ENCODE assay signal across 9 mouse cellular contexts in the genomic region with DNA sequence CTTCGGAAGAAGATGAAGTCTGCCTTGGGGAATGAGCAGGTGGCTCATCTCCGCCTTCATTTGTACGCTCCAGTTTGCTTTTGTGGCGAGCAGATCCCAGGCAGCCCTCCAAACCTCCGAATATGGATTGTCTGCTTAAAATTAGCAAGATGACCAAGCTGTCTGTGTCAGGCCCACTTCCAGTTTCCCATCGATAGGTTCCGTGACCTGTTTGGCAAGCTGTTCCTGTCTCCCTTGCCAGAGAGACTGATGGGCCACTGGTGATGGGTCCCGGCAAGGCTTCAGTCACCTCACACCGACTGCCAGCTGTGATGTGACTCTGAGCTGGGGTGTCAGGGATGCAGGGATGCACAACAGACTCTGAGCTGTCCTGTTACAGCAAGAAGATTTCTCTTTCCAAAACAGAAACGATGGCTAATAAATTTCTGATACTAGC.
A peak's percentile ranks its signal among the peaks of the same experiment; 100 is the strongest.
DNase-seq lines count a peak whose midpoint lies in the region; ATAC-seq and TF ChIP-seq lines count a peak whose summit lies in the region.
"Had no signal": no experiment of that assay in that cellular context is flagged by ENCODE, and none has a peak within 500 bp of the region (broad histone marks: within the 10 kb centered on the region; RNA-seq: fewer than 3 reads in every experiment).

No protein-coding gene starts in this region.

- H3K4me1 ChIP-seq in embryonic facial prominence, embryonic 15.5 days: peaks cover 12% of the 10 kb centered on the region
- H3K4me1 ChIP-seq in lung, embryonic 15.5 days: peaks cover 16% of the 10 kb centered on the region
- no peaks in the 10 kb centered on the region for H3K4me1 ChIP-seq in stomach, postnatal 0 days (replicated peaks; ENCODE audit: control insufficient read depth, insufficient read depth)
- no peaks in the 10 kb centered on the region for H3K4me1 ChIP-seq in liver, embryonic 11.5 days (replicated peaks; ENCODE audit: control insufficient read depth, insufficient read depth, low read length)

- H3K4me3 ChIP-seq in embryonic facial prominence, embryonic 15.5 days (replicated peaks): no peak overlapping the region
- no peak overlapping the region for H3K4me3 ChIP-seq in lung, embryonic 15.5 days
- no peak overlapping the region for H3K4me3 ChIP-seq in stomach, postnatal 0 days (ENCODE audit: low read depth, low read length)
- H3K4me3 ChIP-seq in liver, embryonic 11.5 days (ENCODE audit: low read depth, low read length): no peak overlapping the region
- H3K4me3 ChIP-seq: embryonic facial prominence, embryonic 12.5 days had no signal

- no peak overlapping the region for H3K4me2 ChIP-seq in embryonic facial prominence, embryonic 15.5 days (replicated peaks)
- no peak overlapping the region for H3K4me2 ChIP-seq in lung, embryonic 15.5 days
- no peak overlapping the region for H3K4me2 ChIP-seq in stomach, postnatal 0 days (replicated peaks; ENCODE audit: low read depth)
- no peak overlapping the region for H3K4me2 ChIP-seq in liver, embryonic 11.5 days

- H3K27ac ChIP-seq in embryonic facial prominence, embryonic 15.5 days (replicated peaks): 0 out of 2 replicates have a peak overlapping the region, but pooled peaks have one; percentile 28
- H3K27ac ChIP-seq in lung, embryonic 15.5 days: no peak overlapping the region
- H3K27ac ChIP-seq in stomach, postnatal 0 days (replicated peaks): peak overlapping the region; percentile 40; the same call in 1 of the 2 replicates
- H3K27ac ChIP-seq in liver, embryonic 11.5 days (ENCODE audit: low read depth, low read length): no peak overlapping the region

- DNase-seq in kidney, adult 9 months: peak; percentile 26
- no peak for DNase-seq in kidney, adult 18-20 months
- DNase-seq in kidney, postnatal 10 days: peak; percentile 76
- no peak for DNase-seq in stomach, postnatal 0 days (ENCODE audit: low spot score)
- no peak for DNase-seq in adipocyte (ENCODE audit: low spot score)
- DNase-seq in liver, embryonic 11.5 days (ENCODE audit: low spot score): no peak

- TF ChIP-seq CTCF in stomach, postnatal 0 days (IDR thresholded peaks at IDR 0.05; ENCODE audit: low read depth): no peak

- TF ChIP-seq EP300 in stomach, postnatal 0 days (optimal IDR thresholded peaks at IDR 0.05): no peak

- WGBS in embryonic facial prominence, embryonic 15.5 days: 38% methylated on average over 10 of the region's 10 CpGs
- WGBS in lung, embryonic 15.5 days: 46% methylated on average over 10 of the region's 10 CpGs
- WGBS in stomach, postnatal 0 days: 49% methylated on average over 10 of the region's 10 CpGs
- WGBS in liver, embryonic 11.5 days: 66% methylated on average over 10 of the region's 10 CpGs

- no peaks in the 10 kb centered on the region for H3K36me3 ChIP-seq in embryonic facial prominence, embryonic 15.5 days
- no peaks in the 10 kb centered on the region for H3K36me3 ChIP-seq in lung, embryonic 15.5 days
- H3K36me3 ChIP-seq in stomach, postnatal 0 days (ENCODE audit: control insufficient read depth, insufficient read depth, low read length): no peaks in the 10 kb centered on the region
- no peaks in the 10 kb centered on the region for H3K36me3 ChIP-seq in liver, embryonic 11.5 days (ENCODE audit: control insufficient read depth, insufficient read depth, low read length)
- H3K36me3 ChIP-seq: embryonic facial prominence, embryonic 12.5 days had no signal

- peaks cover 4% of the 10 kb centered on the region; the same call in 1 of the 2 replicates for H3K27me3 ChIP-seq in embryonic facial prominence, embryonic 15.5 days
- no peaks in the 10 kb centered on the region; the same call in 1 of the 2 replicates for H3K27me3 ChIP-seq in lung, embryonic 15.5 days
- no peaks in the 10 kb centered on the region; the same call in 1 of the 2 replicates for H3K27me3 ChIP-seq in stomach, postnatal 0 days (ENCODE audit: control insufficient read depth, insufficient read depth, low read length)
- no peaks in the 10 kb centered on the region for H3K27me3 ChIP-seq in liver, embryonic 11.5 days (replicated peaks; ENCODE audit: control insufficient read depth, insufficient read depth, low read length)
- H3K27me3 ChIP-seq: embryonic facial prominence, embryonic 12.5 days had no signal

- ATAC-seq in embryonic facial prominence, embryonic 15.5 days (ENCODE audit: insufficient number of reproducible peaks, low FRiP score, low TSS enrichment, low read depth): no peak
- ATAC-seq in lung, embryonic 15.5 days (ENCODE audit: borderline replicate concordance, extremely low read depth, low FRiP score, low TSS enrichment): peak; percentile 81
- peak; percentile 21; the same call in 1 of the 2 replicates for ATAC-seq in stomach, postnatal 0 days (ENCODE audit: low FRiP score, low TSS enrichment)
- no peak for ATAC-seq in liver, embryonic 11.5 days (replicated peaks; ENCODE audit: low FRiP score)

- no peaks in the 10 kb centered on the region for H3K9me3 ChIP-seq in embryonic facial prominence, embryonic 15.5 days (replicated peaks)
- no peaks in the 10 kb centered on the region for H3K9me3 ChIP-seq in lung, embryonic 15.5 days
- no peaks in the 10 kb centered on the region for H3K9me3 ChIP-seq in stomach, postnatal 0 days (ENCODE audit: control insufficient read depth, low read length)
- no peaks in the 10 kb centered on the region for H3K9me3 ChIP-seq in liver, embryonic 11.5 days (ENCODE audit: control insufficient read depth, low read length)
- H3K9me3 ChIP-seq: embryonic facial prominence, embryonic 12.5 days had no signal

- no peak overlapping the region for H3K9ac ChIP-seq in embryonic facial prominence, embryonic 15.5 days
- H3K9ac ChIP-seq in lung, embryonic 15.5 days: no peak overlapping the region
- H3K9ac ChIP-seq in stomach, postnatal 0 days (ENCODE audit: low read length): no peak overlapping the region
- H3K9ac ChIP-seq in liver, embryonic 11.5 days (ENCODE audit: low read depth, low read length): no peak overlapping the region
- H3K9ac ChIP-seq: embryonic facial prominence, embryonic 12.5 days had no signal

Comparison
In these comparisons a context has a peak if more than half of its experiments do, and no peak if none do; other contexts are left out.
1. DNase-seq: peak in kidney, adult 9 months (single experiment) and kidney, postnatal 10 days (single experiment); none in kidney, adult 18-20 months (single experiment), stomach, postnatal 0 days (single experiment), adipocyte (single experiment) and liver, embryonic 11.5 days (single experiment).
2. ATAC-seq: peak in lung, embryonic 15.5 days (single experiment) and stomach, postnatal 0 days (single experiment); none in embryonic facial prominence, embryonic 15.5 days (single experiment) and liver, embryonic 11.5 days (single experiment).
3. H3K27ac ChIP-seq: peak in embryonic facial prominence, embryonic 15.5 days (single experiment) and stomach, postnatal 0 days (single experiment); none in lung, embryonic 15.5 days (single experiment) and liver, embryonic 11.5 days (single experiment).